Mouse (Mus musculus): ENCODE data around the gene Ccdc151. TPM values are rescaled to one million over a fixed set of nuclear protein-coding genes. Genes with fewer than 3 reads are reported as not detected.

Gene Ccdc151
- total RNA-seq, 2 experiments from 2014 or later: not detected

GRCm38 (mm10) chr9:22000296-22000695, 2.1 kb downstream of the Ccdc151 start:
- ATAC-seq (replicated peaks; ENCODE audit: poor library complexity, severe bottlenecking): no peak

DNA sequence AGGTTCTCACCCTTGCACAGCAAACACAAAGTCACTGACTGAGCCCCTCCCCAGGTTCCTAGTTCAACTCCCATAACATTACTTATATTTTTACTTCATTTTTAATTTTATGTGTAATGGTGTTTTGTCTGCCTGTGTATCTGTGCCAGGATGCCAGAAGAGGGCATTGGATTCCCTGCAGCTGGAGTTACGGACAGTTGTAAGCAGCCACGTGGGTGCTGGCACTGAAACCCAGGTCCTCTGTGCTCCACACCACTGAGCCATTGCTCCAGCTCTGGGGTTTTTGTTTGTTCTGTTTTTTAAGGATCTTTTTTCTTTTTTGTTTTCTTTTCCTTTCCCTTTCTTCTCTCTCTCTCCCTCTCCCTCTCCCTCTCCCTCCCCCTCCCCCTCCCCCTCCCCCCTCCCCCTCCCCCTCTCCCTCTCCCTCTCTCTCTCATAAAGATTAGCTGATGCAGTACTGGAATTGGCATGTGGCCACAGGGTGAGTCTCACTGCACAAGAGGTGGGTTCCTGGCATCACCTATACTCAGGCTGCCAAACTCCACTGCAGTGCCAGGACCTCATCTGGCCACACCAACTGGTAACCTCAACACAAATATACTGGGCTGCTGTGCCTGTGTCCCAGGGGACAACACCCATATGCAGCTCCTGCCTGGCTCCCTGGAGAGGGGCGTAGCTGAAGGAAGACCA, 6.1 kb downstream of the Ccdc151 start:
- no peak for ATAC-seq (replicated peaks; ENCODE audit: poor library complexity, severe bottlenecking)

GRCm38 (mm10) chr9:21992227-21992626, 10.2 kb downstream of the Ccdc151 start:
- ATAC-seq (replicated peaks; ENCODE audit: poor library complexity, severe bottlenecking): no peak

DNA sequence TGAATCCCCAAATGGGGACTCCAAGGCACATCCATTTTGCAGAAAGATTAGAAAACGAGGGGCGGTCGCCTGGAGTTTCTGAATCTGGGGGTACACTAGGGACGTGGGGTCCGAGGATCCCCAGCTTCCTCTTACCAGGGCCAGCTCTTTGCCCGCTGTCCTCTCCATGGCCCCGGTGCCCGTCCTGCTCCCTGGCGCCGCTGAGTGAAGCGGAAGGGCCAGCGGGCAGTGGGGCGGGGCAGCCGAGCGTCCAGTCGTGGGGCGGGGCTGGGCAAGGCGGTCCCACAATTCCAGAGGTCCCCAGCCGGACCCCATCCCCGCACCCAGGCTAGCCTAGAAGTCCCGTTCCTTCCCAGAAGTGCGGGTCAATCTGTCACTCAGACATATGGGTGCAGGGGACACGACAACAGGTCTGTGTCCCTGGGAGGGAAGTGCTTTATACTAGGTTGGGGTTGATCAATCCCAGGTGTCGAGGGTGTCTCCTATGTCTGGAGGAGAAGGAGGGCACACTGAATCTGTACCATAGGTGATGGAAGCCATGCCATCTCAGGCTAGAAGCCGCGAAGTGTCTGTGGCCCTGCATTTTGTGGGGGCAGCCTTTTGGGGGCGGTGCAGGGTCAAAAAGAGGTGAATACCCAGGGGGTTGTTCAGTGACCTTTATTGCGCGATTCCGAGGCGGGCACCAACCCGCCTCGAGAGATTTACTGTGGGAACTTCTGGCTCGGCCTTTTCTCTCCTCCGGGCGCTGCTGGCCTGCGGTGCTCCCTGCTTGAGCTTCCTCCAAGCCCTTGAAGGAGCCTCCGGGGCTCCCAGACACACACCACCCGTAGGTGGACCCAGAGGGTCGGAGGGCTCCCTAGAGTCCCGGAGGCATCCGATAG, 13.0 kb downstream of the Ccdc151 start, which contains the start of gene Rgl3:
Gene Rgl3, minus strand, starts transcription at position 217 of the 881 bp plus-strand sequence.
- ATAC-seq (replicated peaks; ENCODE audit: poor library complexity, severe bottlenecking): peak; percentile 37; the same call in 1 of the 2 replicates

- ATAC-seq (replicated peaks; ENCODE audit: poor library complexity, severe bottlenecking): peak; percentile 43
These were observed 13.9 kb downstream of the Ccdc151 start for GRCm38 (mm10) chr9:21988421-21989101.

- ATAC-seq (replicated peaks; ENCODE audit: poor library complexity, severe bottlenecking): no peak
These were observed 14.7 kb downstream of the Ccdc151 start for GRCm38 (mm10) chr9:21987592-21988342.

DNA sequence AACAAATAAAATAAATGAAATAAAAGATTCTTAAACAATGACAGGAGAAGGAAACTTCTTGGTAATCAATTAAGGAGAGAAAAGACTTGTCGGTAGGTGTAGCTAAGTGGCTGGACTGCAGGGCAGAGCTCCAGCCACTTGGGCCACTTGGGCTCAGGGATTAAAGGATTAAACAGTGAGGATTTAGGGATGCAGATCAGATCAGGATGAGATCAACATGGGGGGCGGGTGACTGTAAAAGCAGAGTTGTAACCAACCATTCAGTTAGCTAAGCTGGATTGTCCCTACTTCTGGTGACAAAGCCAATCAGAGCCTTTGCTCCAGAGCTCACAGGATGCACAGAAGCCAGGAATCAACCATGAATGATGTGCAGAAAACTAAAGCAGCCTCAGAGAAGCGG, 18.5 kb downstream of the Ccdc151 start:
- ATAC-seq (replicated peaks; ENCODE audit: poor library complexity, severe bottlenecking): no peak

DNA sequence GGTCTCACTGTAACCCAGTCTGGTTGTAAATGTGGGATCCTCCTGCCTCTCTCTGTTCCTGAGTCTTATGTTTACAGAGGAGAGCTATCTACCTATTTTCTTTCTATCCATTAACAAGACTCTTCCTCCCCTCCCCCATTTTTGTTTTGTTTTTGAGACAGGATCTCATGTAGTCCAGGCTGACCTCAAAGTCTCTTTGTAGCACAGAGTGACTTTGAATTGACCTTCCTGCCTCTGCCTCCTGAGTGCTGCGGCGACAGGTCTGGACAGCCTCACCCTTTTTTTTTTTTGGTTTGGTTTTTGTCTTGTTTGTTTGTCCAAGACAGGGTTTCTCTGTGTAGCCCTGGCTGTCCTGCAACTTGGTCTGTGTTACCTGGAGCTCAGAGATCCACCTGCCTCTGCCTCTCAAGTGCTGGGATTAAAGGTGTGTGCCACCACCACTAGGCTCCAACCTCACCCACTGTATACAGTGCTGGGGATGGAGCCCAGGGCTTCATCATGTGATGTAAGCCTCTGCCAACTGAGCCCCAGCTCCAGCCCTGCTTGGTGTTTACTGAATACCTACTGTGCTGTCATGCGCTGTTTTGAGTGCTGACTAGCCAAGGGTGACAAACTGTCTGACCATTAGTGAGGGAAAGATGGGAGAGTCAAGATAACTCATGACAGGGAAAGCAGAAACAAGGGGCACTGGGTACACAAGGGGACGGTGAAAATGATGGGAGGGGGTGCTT, 23.9 kb downstream of the Ccdc151 start:
- no peak for ATAC-seq (replicated peaks; ENCODE audit: poor library complexity, severe bottlenecking)

DNA sequence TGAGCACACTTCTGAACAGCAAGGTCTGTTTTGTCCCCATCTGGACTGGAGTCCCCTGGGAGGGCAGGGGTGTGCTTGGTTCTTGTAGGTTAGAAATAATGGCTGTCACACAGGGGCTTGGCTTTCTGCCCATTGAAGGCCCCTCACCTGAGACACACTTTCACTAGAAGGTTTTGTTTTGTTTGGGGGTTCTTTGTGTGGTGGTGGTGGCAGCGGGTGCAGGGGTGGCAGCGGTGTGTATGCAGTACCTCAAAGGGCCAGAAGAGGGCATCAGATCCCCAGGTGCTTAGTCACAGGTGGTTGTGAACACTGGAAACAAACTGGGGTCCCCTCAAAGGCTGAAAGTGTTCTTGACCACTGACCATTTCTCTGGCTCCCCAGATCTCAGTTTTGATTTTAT, 24.5 kb downstream of the Ccdc151 start:
- ATAC-seq (replicated peaks; ENCODE audit: poor library complexity, severe bottlenecking): peak; percentile 75

- no peak for ATAC-seq (replicated peaks; ENCODE audit: poor library complexity, severe bottlenecking)
These were observed 25.1 kb downstream of the Ccdc151 start for GRCm38 (mm10) chr9:21977331-21977730.

- ATAC-seq (replicated peaks; ENCODE audit: poor library complexity, severe bottlenecking): no peak
These were observed 25.7 kb downstream of the Ccdc151 start for GRCm38 (mm10) chr9:21976626-21977175.

GRCm38 (mm10) chr9:21969304-21969703, 33.1 kb downstream of the Ccdc151 start:
- peak; percentile 79 for ATAC-seq (replicated peaks; ENCODE audit: poor library complexity, severe bottlenecking)

- ATAC-seq (replicated peaks; ENCODE audit: poor library complexity, severe bottlenecking): no peak; the same call in 1 of the 2 replicates
These were observed 33.6 kb downstream of the Ccdc151 start for GRCm38 (mm10) chr9:21968883-21969282.

- peak; percentile 9; the same call in 1 of the 2 replicates for ATAC-seq (replicated peaks; ENCODE audit: poor library complexity, severe bottlenecking)
These were observed 39.0 kb downstream of the Ccdc151 start, which contains the start of gene Epor for GRCm38 (mm10) chr9:21963417-21963816. Epor (minus strand) TSS chr9:21963506.

DNA sequence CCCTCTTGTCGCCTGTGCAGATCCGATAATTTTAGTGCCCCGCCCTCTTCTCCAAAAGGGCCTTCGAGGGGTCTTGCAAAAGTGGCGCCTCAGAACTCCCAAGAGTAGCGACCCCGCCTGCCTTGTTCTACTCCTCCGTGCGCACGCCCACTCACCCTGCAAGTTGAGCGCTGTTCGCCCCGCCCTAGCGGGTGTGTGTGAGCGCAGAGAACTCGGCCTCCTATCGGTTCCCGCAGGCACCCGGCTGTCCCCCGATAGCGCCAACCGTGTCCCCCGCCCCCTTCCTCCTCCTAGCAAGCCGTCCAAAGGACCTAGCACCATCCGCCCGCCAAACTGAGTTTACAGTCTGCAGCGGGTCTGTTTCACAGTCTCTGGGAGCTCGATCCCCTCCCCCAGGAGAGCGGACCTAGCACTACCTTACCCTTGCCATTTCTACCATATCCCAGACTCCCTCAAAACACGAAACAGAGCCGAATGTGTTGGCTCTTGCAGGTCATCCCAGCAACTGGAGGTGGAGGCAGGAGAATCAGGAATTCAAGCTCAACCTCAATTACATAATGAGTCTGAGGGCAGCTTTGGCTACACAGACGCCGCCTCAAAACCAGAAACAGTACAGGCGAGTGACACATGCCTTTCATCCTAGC, 39.9 kb downstream of the Ccdc151 start:
- peak; percentile 92 for ATAC-seq (replicated peaks; ENCODE audit: poor library complexity, severe bottlenecking)

DNA sequence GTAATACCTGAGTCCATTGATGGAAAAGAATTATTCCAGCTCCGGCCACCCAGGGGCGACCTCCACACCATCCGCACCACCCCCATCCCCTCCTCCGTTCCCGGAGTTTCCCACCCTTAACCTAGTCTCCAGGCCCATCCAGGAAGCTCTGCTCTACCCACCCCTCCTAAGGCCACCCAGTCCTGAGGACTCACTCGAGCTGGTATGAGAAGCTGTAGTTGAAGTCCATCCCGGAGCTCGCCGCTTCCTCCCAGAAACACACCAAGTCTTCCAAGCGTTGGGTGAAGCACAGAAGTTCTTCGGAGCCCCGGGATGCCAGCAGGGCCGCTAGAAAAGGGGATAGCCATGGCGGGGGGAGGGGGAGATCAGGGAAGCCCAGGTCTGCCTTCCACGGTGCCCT, 40.4 kb downstream of the Ccdc151 start:
- ATAC-seq (replicated peaks; ENCODE audit: poor library complexity, severe bottlenecking): no peak

DNA sequence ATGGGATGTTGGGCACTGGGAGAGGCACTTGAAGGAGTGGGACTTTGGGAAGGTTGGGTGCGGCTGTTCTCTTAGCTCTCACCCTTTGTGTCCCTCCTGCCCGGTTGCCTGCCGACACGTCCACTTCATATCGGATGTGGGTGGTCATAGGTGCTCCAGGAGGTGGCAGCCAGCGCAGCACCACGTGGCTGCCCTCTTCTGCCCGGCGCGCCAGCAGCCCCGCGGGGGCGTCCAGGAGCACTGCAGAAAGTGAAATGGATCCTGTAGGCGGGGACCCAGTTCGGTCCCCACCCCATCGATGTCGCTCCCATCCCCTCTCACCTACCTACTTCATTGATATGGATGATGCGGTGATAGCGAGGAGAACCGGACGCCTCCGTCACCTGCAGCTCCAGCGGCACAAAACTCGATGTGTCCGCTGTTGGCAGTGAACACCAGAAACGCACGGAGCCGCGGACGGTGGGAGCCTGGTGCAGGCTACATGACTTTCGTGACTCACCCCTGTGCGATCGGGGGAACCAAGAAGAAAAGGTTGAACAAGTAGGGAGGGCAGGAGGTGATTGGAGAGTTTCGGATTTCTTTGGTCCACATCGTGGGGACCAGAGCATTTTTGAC, 41.0 kb downstream of the Ccdc151 start:
- ATAC-seq (replicated peaks; ENCODE audit: poor library complexity, severe bottlenecking): peak; percentile 22; the same call in 1 of the 2 replicates

GRCm38 (mm10) chr9:21960558-21961208, 41.8 kb downstream of the Ccdc151 start:
- ATAC-seq (replicated peaks; ENCODE audit: poor library complexity, severe bottlenecking): no peak

Measured in granulocyte monocyte progenitor cell, adult 5-6 weeks (primary cell).